Mouse (Mus musculus): ENCODE measurements around the gene Fgfr2. TPM values are rescaled to one million over a fixed set of nuclear protein-coding genes. Genes with fewer than 3 reads are reported as not detected.

Gene Fgfr2
- polyA plus RNA-seq, 1 experiment from 2014 or later = 18.5 TPM

DNA sequence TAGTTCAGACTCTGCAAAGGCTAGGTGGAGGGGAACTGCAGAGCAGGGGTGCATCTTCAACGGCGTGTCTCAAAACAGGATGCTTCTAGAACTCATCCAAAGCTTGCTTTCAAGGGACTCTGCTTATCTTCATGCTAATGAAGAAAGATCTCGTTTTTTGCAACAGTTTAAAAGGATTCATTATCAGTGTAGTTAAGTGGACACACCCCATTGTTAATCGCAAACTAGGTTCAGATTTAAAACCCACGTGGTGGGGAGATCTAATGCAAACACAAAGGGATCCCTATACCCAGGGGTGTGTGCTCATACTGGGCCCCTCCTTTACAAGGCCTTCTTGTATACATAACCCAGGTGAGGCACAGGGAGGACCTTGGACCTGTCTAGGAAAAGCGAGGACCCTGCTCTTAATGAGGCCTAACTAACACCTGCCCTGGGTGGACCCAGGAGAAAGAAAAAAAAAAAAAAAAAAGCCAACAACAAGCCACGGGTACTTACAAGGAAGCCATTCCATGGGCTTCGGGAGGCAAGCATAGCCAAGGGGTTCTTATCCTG lies 93.6 kb downstream of the Fgfr2 start:
- no peak overlapping the region for H3K4me2 ChIP-seq
- no peaks in the 10 kb centered on the region for H3K27me3 ChIP-seq (replicated peaks)
- H3K9me3 ChIP-seq (replicated peaks) = no peaks in the 10 kb centered on the region
- no peak overlapping the region for H3K9ac ChIP-seq
- peaks cover 58% of the 10 kb centered on the region for H3K4me1 ChIP-seq
- no peak overlapping the region for H3K27ac ChIP-seq
- no peak overlapping the region for H3K4me3 ChIP-seq
- no peaks in the 10 kb centered on the region for H3K36me3 ChIP-seq
- WGBS (ENCODE audit: insufficient replicate concordance) = 46% methylated on average over 8 of the region's 8 CpGs
- no peak for ATAC-seq

GRCm38 (mm10) chr7:133029004-133029403 lies 94.1 kb downstream of the Fgfr2 start:
- Histone ChIP-seq H3K4me1 (peaks cover 56% of the 10 kb centered on the region), H3K4me3 (no peak overlapping the region), H3K36me3 (no peaks in the 10 kb centered on the region), H3K27ac (no peak overlapping the region), H3K9ac (no peak overlapping the region), H3K27me3 (replicated peaks) (no peaks in the 10 kb centered on the region), H3K9me3 (replicated peaks) (no peaks in the 10 kb centered on the region), H3K4me2 (no peak overlapping the region)
- 51% methylated on average over 8 of the region's 8 CpGs for WGBS (ENCODE audit: insufficient replicate concordance)
- ATAC-seq = no peak

GRCm38 (mm10) chr7:133027930-133028329 lies 95.2 kb downstream of the Fgfr2 start:
- Histone ChIP-seq H3K36me3 (no peaks in the 10 kb centered on the region), H3K9me3 (replicated peaks) (no peaks in the 10 kb centered on the region), H3K4me2 (no peak overlapping the region), H3K27me3 (replicated peaks) (no peaks in the 10 kb centered on the region), H3K4me3 (no peak overlapping the region), H3K9ac (no peak overlapping the region), H3K27ac (no peak overlapping the region), H3K4me1 (peaks cover 53% of the 10 kb centered on the region)
- 76% methylated on average over 4 of the region's 4 CpGs for WGBS (ENCODE audit: insufficient replicate concordance)
- ATAC-seq = no peak

DNA sequence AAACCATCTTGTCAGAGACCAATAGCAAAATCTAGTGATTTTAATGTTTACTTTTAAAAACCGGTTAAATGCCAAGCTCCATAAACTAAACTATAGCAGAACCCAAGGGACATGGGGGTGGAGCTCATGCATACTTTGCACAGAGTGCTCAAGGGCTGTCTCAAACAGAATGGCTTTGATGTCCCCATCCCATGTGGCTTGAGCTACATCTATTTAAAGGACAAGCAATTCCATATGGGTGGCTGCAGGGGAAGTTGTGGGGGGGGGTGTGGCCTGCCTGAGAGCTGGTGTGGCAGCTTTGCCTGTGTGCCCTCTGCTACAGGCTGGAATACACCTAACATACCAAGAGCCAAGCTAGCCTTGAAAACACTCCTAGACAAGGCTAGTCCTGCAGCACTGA lies 98.5 kb downstream of the Fgfr2 start:
- no peak for ATAC-seq
- WGBS (ENCODE audit: insufficient replicate concordance) = 73% methylated on average over 1 of the region's 1 CpGs
- no peak overlapping the region for H3K4me3 ChIP-seq
- H3K27me3 ChIP-seq (replicated peaks) = no peaks in the 10 kb centered on the region
- H3K36me3 ChIP-seq = no peaks in the 10 kb centered on the region
- H3K4me2 ChIP-seq = no peak overlapping the region
- no peaks in the 10 kb centered on the region for H3K9me3 ChIP-seq (replicated peaks)
- no peak overlapping the region for H3K9ac ChIP-seq
- no peak overlapping the region for H3K27ac ChIP-seq
- peaks cover 43% of the 10 kb centered on the region for H3K4me1 ChIP-seq

DNA sequence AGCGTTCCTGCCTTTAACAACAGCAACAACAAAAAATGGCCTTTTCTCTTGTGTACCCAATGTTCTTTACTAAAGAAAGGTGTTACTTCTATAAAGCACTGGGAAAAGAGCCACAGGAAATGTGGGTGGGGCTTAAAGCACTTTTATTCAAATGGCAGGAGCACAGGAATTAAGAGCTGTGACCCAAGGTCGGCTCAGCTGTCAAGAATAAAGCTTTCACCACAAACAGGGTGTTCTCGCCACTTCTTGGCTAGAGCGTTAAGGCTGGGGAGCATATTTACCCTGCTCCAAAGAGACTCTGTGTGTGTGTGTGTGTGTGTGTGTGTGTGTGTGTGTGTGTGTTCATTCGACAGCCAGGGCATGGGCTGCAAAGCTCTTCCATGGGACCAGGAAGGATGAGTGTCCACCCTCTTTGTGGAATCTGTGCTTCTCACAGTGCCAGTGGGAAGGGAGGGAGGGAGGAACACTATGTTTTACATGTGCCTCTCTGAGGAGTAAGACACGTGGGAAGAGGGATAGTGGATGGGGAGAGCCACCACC lies 103.6 kb downstream of the Fgfr2 start:
- no peak overlapping the region for H3K4me2 ChIP-seq
- H3K36me3 ChIP-seq = 0 out of 2 replicates have a peak, but pooled peaks cover 2% of the 10 kb centered on the region
- ATAC-seq = no peak
- no peaks in the 10 kb centered on the region for H3K9me3 ChIP-seq (replicated peaks)
- no peak overlapping the region for H3K4me3 ChIP-seq
- H3K9ac ChIP-seq = no peak overlapping the region
- no peaks in the 10 kb centered on the region for H3K27me3 ChIP-seq (replicated peaks)
- H3K27ac ChIP-seq = no peak overlapping the region
- H3K4me1 ChIP-seq = 0 out of 2 replicates have a peak, but pooled peaks cover under 1% of the 10 kb centered on the region
- 68% methylated on average over 6 of the region's 6 CpGs for WGBS (ENCODE audit: insufficient replicate concordance)

DNA sequence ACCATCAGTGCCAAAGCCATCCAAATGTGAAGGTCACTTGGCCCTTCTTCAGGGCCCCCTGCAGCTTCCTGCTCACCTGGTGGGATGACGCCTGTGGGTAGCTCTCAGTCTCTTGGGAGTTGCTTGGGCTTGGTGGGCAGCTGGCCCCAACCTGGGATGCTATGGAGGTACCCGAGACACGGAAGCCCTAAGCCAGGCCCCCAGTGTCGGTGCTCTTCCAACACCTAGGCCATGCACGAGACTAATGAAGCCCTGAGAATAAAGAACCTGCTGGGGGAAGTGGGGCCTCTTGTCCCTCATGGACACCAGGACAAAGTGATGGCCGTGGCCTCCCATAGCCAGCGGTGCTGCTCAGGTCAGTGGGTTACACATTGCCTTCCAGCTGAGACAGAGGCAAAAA lies 104.2 kb downstream of the Fgfr2 start:
- Histone ChIP-seq H3K27ac (no peak overlapping the region), H3K4me2 (no peak overlapping the region), H3K9ac (no peak overlapping the region), H3K9me3 (replicated peaks) (no peaks in the 10 kb centered on the region), H3K27me3 (replicated peaks) (no peaks in the 10 kb centered on the region), H3K4me1 (no peaks in the 10 kb centered on the region), H3K4me3 (no peak overlapping the region), H3K36me3 (0 out of 2 replicates have a peak, but pooled peaks cover 5% of the 10 kb centered on the region)
- WGBS (ENCODE audit: insufficient replicate concordance) = 68% methylated on average over 7 of the region's 7 CpGs
- no peak for ATAC-seq

GRCm38 (mm10) chr7:133015416-133016070 lies 107.6 kb downstream of the Fgfr2 start:
- no peaks in the 10 kb centered on the region for H3K27me3 ChIP-seq (replicated peaks)
- 73% methylated on average over 7 of the region's 7 CpGs for WGBS (ENCODE audit: insufficient replicate concordance)
- H3K27ac ChIP-seq = no peak overlapping the region
- H3K4me3 ChIP-seq = no peak overlapping the region
- no peak for ATAC-seq
- H3K4me1 ChIP-seq = peaks cover 12% of the 10 kb centered on the region; the same call in 1 of the 2 replicates
- H3K36me3 ChIP-seq = 0 out of 2 replicates have a peak, but pooled peaks cover 6% of the 10 kb centered on the region
- no peaks in the 10 kb centered on the region for H3K9me3 ChIP-seq (replicated peaks)
- H3K9ac ChIP-seq = no peak overlapping the region
- no peak overlapping the region for H3K4me2 ChIP-seq

GRCm38 (mm10) chr7:133014631-133015030 lies 108.5 kb downstream of the Fgfr2 start:
- H3K4me3 ChIP-seq = no peak overlapping the region
- ATAC-seq = no peak
- WGBS (ENCODE audit: insufficient replicate concordance) = 90% methylated on average over 14 of the region's 14 CpGs
- 0 out of 2 replicates have a peak, but pooled peaks cover 9% of the 10 kb centered on the region for H3K36me3 ChIP-seq
- no peak overlapping the region for H3K9ac ChIP-seq
- no peak overlapping the region for H3K4me2 ChIP-seq
- H3K4me1 ChIP-seq = peaks cover 12% of the 10 kb centered on the region; the same call in 1 of the 2 replicates
- no peak overlapping the region for H3K27ac ChIP-seq
- H3K27me3 ChIP-seq (replicated peaks) = no peaks in the 10 kb centered on the region
- no peaks in the 10 kb centered on the region for H3K9me3 ChIP-seq (replicated peaks)

DNA sequence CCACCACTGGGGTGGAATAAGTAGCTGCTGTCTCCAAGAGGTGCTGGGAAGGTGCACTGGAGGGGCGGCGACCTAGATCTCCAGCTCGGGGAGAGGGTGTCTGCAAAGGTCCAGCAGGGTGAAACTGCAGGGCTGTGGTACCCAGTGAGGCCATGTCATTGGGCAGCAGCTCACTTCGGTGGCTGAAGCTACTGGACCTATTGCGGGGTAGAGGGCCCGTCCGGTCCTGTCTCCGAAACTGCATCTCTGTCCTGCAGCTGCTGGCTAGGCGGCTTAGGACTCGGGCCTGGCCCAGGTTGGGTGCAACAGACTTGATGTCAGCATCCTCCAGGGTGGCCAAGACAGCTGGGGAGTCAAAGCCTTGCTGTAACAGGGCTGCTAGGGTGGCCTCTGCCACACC lies 109.2 kb downstream of the Fgfr2 start:
- WGBS (ENCODE audit: insufficient replicate concordance) = 87% methylated on average over 10 of the region's 10 CpGs
- Histone ChIP-seq H3K27me3 (replicated peaks) (no peaks in the 10 kb centered on the region), H3K4me2 (no peak overlapping the region), H3K4me3 (no peak overlapping the region), H3K4me1 (peaks cover 12% of the 10 kb centered on the region; the same call in 1 of the 2 replicates), H3K9me3 (replicated peaks) (no peaks in the 10 kb centered on the region), H3K36me3 (0 out of 2 replicates have a peak, but pooled peaks cover 9% of the 10 kb centered on the region), H3K27ac (no peak overlapping the region), H3K9ac (no peak overlapping the region)
- no peak for ATAC-seq

DNA sequence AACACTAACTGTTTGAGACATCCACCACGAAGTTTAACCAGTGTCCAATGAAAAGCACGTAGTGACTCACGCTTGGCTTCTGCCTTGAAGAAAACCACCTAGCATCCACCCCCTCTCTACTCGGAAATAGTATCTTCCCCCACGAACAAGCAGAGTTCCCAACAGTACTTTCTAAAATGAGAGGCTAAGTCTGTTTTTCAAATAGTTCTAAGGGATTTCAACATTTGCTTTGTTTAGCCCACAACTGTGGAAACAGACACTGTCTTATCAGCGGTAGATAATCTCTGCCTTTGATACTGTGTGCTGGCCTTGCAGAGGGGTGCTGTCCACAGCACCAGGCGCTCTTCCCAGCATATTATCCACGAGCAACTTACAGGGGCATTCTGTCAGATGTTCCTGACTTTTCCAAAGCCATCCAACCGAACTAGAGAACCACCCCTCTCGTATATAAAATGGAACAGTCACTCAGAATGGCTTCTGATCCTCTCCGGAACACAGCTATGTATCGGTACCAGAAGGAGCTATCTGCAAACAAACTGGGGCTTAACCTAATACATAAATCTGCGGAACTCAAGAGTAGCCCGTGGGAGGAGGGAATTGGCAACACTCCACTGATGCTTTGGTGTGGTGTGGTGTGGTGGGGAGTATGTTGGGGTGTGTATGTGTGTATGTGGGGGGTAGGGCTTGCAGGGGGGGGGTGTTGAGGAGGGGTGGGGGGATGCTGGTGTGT lies 110.3 kb downstream of the Fgfr2 start:
- H3K36me3 ChIP-seq = 0 out of 2 replicates have a peak, but pooled peaks cover 9% of the 10 kb centered on the region
- WGBS (ENCODE audit: insufficient replicate concordance) = 63% methylated on average over 14 of the region's 14 CpGs
- H3K27me3 ChIP-seq (replicated peaks) = no peaks in the 10 kb centered on the region
- H3K27ac ChIP-seq = no peak overlapping the region
- peaks cover 14% of the 10 kb centered on the region; the same call in 1 of the 2 replicates for H3K4me1 ChIP-seq
- H3K9ac ChIP-seq = no peak overlapping the region
- H3K9me3 ChIP-seq (replicated peaks) = no peaks in the 10 kb centered on the region
- ATAC-seq = no peak
- H3K4me3 ChIP-seq = no peak overlapping the region
- no peak overlapping the region for H3K4me2 ChIP-seq

DNA sequence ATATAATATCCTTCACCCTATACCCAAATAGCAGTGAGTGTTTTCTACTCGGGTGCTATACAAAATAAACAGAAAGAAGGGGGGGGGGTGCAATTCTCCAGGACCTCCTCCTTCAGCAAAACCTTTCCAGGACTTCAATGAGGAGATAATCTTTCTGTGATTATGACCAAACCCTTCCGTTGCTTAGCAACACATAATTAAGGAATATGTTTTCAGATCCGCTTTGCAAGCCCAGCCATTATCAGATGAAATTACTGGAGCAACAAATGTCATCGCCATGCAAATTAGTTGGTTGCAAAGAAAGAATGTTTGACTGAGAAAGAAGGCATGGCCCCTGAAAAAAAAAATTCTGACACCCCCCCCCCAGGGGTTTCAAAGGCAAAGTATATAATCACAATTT lies 111.5 kb downstream of the Fgfr2 start:
- ATAC-seq = no peak
- 55% methylated on average over 4 of the region's 4 CpGs for WGBS (ENCODE audit: insufficient replicate concordance)

DNA sequence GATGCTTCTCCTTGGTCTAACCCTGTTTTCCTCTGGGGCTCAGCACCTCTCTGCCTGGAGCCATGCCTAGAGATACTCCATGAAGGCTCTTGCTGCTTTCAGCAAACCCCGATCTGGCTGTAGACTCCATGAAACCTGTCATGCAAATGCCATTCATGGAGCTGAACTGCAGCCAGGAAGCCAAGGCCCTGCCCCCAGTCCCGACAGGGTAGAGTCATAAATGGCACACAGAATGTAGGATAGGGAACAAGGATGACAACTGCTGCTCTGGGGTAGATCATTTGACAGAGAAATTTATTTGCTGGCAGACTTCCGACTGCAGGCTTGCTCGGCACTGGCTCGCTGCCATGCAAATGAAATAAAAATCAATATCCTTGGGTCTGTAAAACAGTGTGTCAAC lies 112.0 kb downstream of the Fgfr2 start:
- H3K4me1 ChIP-seq = peaks cover 21% of the 10 kb centered on the region; the same call in 1 of the 2 replicates

More for the DNA sequence above, 111.5 kb downstream of the Fgfr2 start:
- H3K27ac ChIP-seq = no peak overlapping the region
- H3K4me2 ChIP-seq = no peak overlapping the region
- H3K36me3 ChIP-seq = 0 out of 2 replicates have a peak, but pooled peaks cover 9% of the 10 kb centered on the region
- H3K4me3 ChIP-seq = no peak overlapping the region
- H3K4me1 ChIP-seq = peaks cover 21% of the 10 kb centered on the region; the same call in 1 of the 2 replicates
- H3K9me3 ChIP-seq (replicated peaks) = no peaks in the 10 kb centered on the region
- no peaks in the 10 kb centered on the region for H3K27me3 ChIP-seq (replicated peaks)
- H3K9ac ChIP-seq = no peak overlapping the region

More for the DNA sequence above, 112.0 kb downstream of the Fgfr2 start:
- no peak for ATAC-seq
- 65% methylated on average over 5 of the region's 5 CpGs for WGBS (ENCODE audit: insufficient replicate concordance)
- Histone ChIP-seq H3K4me2 (no peak overlapping the region), H3K4me3 (no peak overlapping the region), H3K9me3 (replicated peaks) (no peaks in the 10 kb centered on the region), H3K27me3 (replicated peaks) (no peaks in the 10 kb centered on the region), H3K36me3 (0 out of 2 replicates have a peak, but pooled peaks cover 9% of the 10 kb centered on the region), H3K9ac (no peak overlapping the region), H3K27ac (no peak overlapping the region)

All from liver, embryonic 12.5 days (tissue).